Mouse (Mus musculus): Measurements from ENCODE around the gene Wiz. TPM values are rescaled to one million over a fixed set of nuclear protein-coding genes. Genes with fewer than 3 reads are reported as not detected.

Gene Wiz
- polyA plus RNA-seq, 1 experiment from 2014 or later = 2.7 TPM

- H3K4me1 ChIP-seq (ENCODE audit: insufficient read depth) = no peaks in the 10 kb centered on the region; the same call in 1 of the 2 replicates
- H3K4me3 ChIP-seq (ENCODE audit: low read depth, low read length) = no peak overlapping the region
- H3K4me2 ChIP-seq (ENCODE audit: low read depth, low read length) = no peak overlapping the region
- no peak for DNase-seq
- no peak for ATAC-seq
- 91% methylated on average over 24 of the region's 24 CpGs for WGBS (ENCODE audit: insufficient replicate concordance)
- H3K36me3 ChIP-seq (replicated peaks; ENCODE audit: insufficient read depth, low read length) = peaks cover 76% of the 10 kb centered on the region
- H3K27ac ChIP-seq (ENCODE audit: low read depth) = no peak overlapping the region
- no peaks in the 10 kb centered on the region for H3K27me3 ChIP-seq (ENCODE audit: insufficient read depth, low read length)
- TF ChIP-seq EP300 (IDR thresholded peaks at IDR 0.05; ENCODE audit: low read depth) (no peak), CTCF (IDR thresholded peaks at IDR 0.05; ENCODE audit: low read depth) (no peak)
- no peaks in the 10 kb centered on the region for H3K9me3 ChIP-seq (ENCODE audit: low read length)
- H3K9ac ChIP-seq (replicated peaks) = no peak overlapping the region
Observed at GRCm38 (mm10) chr17:32356766-32357760, 32.2 kb downstream of the Wiz start.

- H3K36me3 ChIP-seq (replicated peaks; ENCODE audit: insufficient read depth, low read length) = peaks cover 72% of the 10 kb centered on the region
- DNase-seq (no peak), ATAC-seq (no peak)
- no peak overlapping the region for H3K4me3 ChIP-seq (ENCODE audit: low read depth, low read length)
- no peak overlapping the region for H3K4me2 ChIP-seq (ENCODE audit: low read depth, low read length)
- no peaks in the 10 kb centered on the region for H3K9me3 ChIP-seq (ENCODE audit: low read length)
- H3K27me3 ChIP-seq (ENCODE audit: insufficient read depth, low read length) = no peaks in the 10 kb centered on the region
- H3K4me1 ChIP-seq (ENCODE audit: insufficient read depth) = no peaks in the 10 kb centered on the region
- 82% methylated on average over 9 of the region's 9 CpGs for whole genome bisulfite sequencing (ENCODE audit: insufficient replicate concordance)
- no peak overlapping the region for H3K27ac ChIP-seq (ENCODE audit: low read depth)
- H3K9ac ChIP-seq (replicated peaks) = no peak overlapping the region
- no peak for TF ChIP-seq CTCF (IDR thresholded peaks at IDR 0.05; ENCODE audit: low read depth)
- no peak for TF ChIP-seq EP300 (IDR thresholded peaks at IDR 0.05; ENCODE audit: low read depth)
Observed at GRCm38 (mm10) chr17:32356281-32356680, 33.0 kb downstream of the Wiz start.

- Histone ChIP-seq H3K9ac (replicated peaks) (no peak overlapping the region), H3K4me2 (ENCODE audit: low read depth, low read length) (no peak overlapping the region), H3K27ac (ENCODE audit: low read depth) (no peak overlapping the region), H3K27me3 (ENCODE audit: insufficient read depth, low read length) (no peaks in the 10 kb centered on the region), H3K4me1 (ENCODE audit: insufficient read depth) (no peaks in the 10 kb centered on the region), H3K4me3 (ENCODE audit: low read depth, low read length) (no peak overlapping the region), H3K9me3 (ENCODE audit: low read length) (no peaks in the 10 kb centered on the region), H3K36me3 (replicated peaks; ENCODE audit: insufficient read depth, low read length) (peaks cover 59% of the 10 kb centered on the region)
- TF ChIP-seq EP300 (IDR thresholded peaks at IDR 0.05; ENCODE audit: low read depth) (no peak), CTCF (IDR thresholded peaks at IDR 0.05; ENCODE audit: low read depth) (no peak)
- no peak for ATAC-seq
- DNase-seq = no peak
- WGBS (ENCODE audit: insufficient replicate concordance) = 87% methylated on average over 6 of the region's 6 CpGs
Observed at GRCm38 (mm10) chr17:32355031-32355430, 34.2 kb downstream of the Wiz start.

DNA sequence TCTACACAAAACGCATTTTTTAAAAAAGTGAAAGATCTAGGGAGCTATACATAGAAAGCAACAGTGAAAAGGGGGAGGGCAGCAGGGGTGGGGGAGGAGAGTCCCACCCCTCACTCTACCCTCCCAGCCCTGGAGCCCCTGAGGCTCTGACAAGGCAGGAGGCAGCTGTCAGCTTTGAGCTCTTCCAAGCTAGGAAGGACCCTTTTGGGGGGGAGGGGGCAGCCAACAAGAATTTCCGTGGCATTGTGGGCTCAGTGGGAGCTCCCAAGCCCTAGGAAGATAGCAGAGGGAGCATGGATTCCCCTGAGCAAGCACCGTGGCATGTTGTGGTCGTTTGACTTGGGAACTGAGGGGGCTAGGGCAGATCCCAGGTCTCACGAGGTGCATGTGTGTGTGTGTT is 35.0 kb downstream of the Wiz start:
- ATAC-seq (no peak), DNase-seq (no peak)
- H3K36me3 ChIP-seq (replicated peaks; ENCODE audit: insufficient read depth, low read length) = peaks cover 52% of the 10 kb centered on the region
- 75% methylated on average over 5 of the region's 5 CpGs for WGBS (ENCODE audit: insufficient replicate concordance)
- H3K27ac ChIP-seq (ENCODE audit: low read depth) = no peak overlapping the region
- H3K4me1 ChIP-seq (ENCODE audit: insufficient read depth) = peaks cover 5% of the 10 kb centered on the region
- no peaks in the 10 kb centered on the region for H3K27me3 ChIP-seq (ENCODE audit: insufficient read depth, low read length)
- TF ChIP-seq CTCF (IDR thresholded peaks at IDR 0.05; ENCODE audit: low read depth) (no peak), EP300 (IDR thresholded peaks at IDR 0.05; ENCODE audit: low read depth) (no peak)
- no peak overlapping the region for H3K9ac ChIP-seq (replicated peaks)
- no peaks in the 10 kb centered on the region for H3K9me3 ChIP-seq (ENCODE audit: low read length)
- H3K4me2 ChIP-seq (ENCODE audit: low read depth, low read length) = no peak overlapping the region
- no peak overlapping the region for H3K4me3 ChIP-seq (ENCODE audit: low read depth, low read length)

DNA sequence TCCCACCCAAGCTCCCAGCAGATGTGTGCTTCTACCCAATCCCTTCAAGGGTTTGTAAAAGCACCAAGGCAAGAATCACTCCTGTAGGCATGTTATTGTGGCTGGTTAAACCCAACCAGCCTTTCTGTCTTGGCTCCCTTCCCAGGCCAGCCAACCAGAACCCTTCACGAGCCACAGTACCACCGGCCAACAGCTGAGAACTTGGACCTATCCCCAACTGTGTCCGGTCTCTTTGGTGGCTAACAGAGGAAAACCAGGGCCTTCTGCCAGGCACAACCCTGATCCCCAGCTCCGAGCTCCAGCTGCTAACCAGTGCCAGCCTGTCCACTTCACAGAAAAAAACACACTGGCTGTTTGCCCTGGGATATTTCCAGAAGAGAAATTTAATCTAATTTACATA is 35.5 kb downstream of the Wiz start:
- Histone ChIP-seq H3K4me1 (ENCODE audit: insufficient read depth) (peaks cover 8% of the 10 kb centered on the region), H3K27ac (ENCODE audit: low read depth) (no peak overlapping the region), H3K4me2 (ENCODE audit: low read depth, low read length) (no peak overlapping the region), H3K36me3 (replicated peaks; ENCODE audit: insufficient read depth, low read length) (peaks cover 46% of the 10 kb centered on the region), H3K9ac (replicated peaks) (no peak overlapping the region), H3K9me3 (ENCODE audit: low read length) (no peaks in the 10 kb centered on the region), H3K4me3 (ENCODE audit: low read depth, low read length) (no peak overlapping the region), H3K27me3 (ENCODE audit: insufficient read depth, low read length) (no peaks in the 10 kb centered on the region)
- WGBS (ENCODE audit: insufficient replicate concordance) = 79% methylated on average over 4 of the region's 4 CpGs
- no peak for DNase-seq
- TF ChIP-seq EP300 (IDR thresholded peaks at IDR 0.05; ENCODE audit: low read depth) (no peak), CTCF (IDR thresholded peaks at IDR 0.05; ENCODE audit: low read depth) (no peak)
- ATAC-seq = no peak

DNA sequence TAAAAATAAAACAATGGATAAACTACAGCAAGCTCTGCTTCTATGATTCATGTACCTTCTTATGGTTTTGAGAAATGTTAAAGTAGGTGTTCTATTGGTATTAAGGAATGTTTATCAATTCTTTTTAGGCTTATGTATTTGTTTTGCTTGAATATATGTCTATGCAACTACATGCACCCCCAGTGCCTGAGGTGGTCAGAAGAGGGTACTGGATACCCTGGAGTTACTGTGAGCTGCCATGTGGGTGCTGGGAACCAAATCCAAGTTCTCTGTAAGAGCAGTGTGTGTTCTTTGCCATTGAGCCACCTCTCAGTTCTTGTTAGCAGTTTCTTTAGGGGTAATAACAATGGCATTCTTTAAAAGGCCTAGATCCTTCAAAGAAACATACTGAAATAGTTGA is 37.5 kb downstream of the Wiz start:
- H3K4me3 ChIP-seq (ENCODE audit: low read depth, low read length) = no peak overlapping the region
- H3K27ac ChIP-seq (ENCODE audit: low read depth) = no peak overlapping the region
- peaks cover 27% of the 10 kb centered on the region for H3K36me3 ChIP-seq (replicated peaks; ENCODE audit: insufficient read depth, low read length)
- no peaks in the 10 kb centered on the region for H3K27me3 ChIP-seq (ENCODE audit: insufficient read depth, low read length)
- DNase-seq (no peak), ATAC-seq (no peak)
- H3K9me3 ChIP-seq (ENCODE audit: low read length) = no peaks in the 10 kb centered on the region
- H3K4me1 ChIP-seq (ENCODE audit: insufficient read depth) = peaks cover 12% of the 10 kb centered on the region
- no peak for TF ChIP-seq EP300 (IDR thresholded peaks at IDR 0.05; ENCODE audit: low read depth)
- no peak for TF ChIP-seq CTCF (IDR thresholded peaks at IDR 0.05; ENCODE audit: low read depth)
- no peak overlapping the region for H3K4me2 ChIP-seq (ENCODE audit: low read depth, low read length)
- no peak overlapping the region for H3K9ac ChIP-seq (replicated peaks)

Measured in liver, postnatal 0 days (tissue).